Mouse (Mus musculus): Measurements from ENCODE around the gene Chsy1.

GRCm38 (mm10) chr7:66179711-66180110 is 70.4 kb downstream of the Chsy1 start:
- TF ChIP-seq POLR2A (IDR thresholded peaks at IDR 0.05; ENCODE audit: extremely low read depth, insufficient read depth, low read length) (no peak), CTCF (IDR thresholded peaks at IDR 0.05; ENCODE audit: low read depth, low read length) (no peak)

Data from liver, adult 2 months (tissue).